Mouse (Mus musculus) MEL (cell line): Measurements from ENCODE around the gene Hist1h1e. TPM values are rescaled to one million over a fixed set of nuclear protein-coding genes. Genes with fewer than 3 reads are reported as not detected.

Experiments used
- DNase-seq: peaks from one replicate; pipeline ENCODE4 v3.0.0; 2011; ENCODE audit warnings: low read depth, low spot score
- H3K27ac ChIP-seq: 2 replicates; pipeline ENCODE4 v1.5.1; 2012; ENCODE audit warnings: low read depth, mild to moderate bottlenecking, control low read depth, low read length, moderate library complexity; ENCODE audit not compliant: control insufficient read depth
- H3K27me3 ChIP-seq, 2 experiments: fragments of 150-350 bp in 1 of 2; sonication (generic) in 1 of 2; 2 replicates each; pipeline ENCODE4 v1.6.1; 2012; ENCODE audit warnings: low read length in 2 of 2, mild to moderate bottlenecking in 2 of 2, improper control_type of control experiment in 1 of 2, moderate library complexity in 1 of 2; ENCODE audit not compliant: insufficient read depth in 2 of 2, control insufficient read depth in 1 of 2
- H3K36me3 ChIP-seq, 2 experiments: 2 replicates each; pipeline ENCODE4 v1.6.1; 2012 to 2014; ENCODE audit warnings: low read length in 2 of 2, improper control_type of control experiment in 1 of 2, inconsistent platforms in 1 of 2, mild to moderate bottlenecking in 1 of 2; ENCODE audit not compliant: insufficient read depth in 2 of 2, control insufficient read depth in 1 of 2
- H3K4me1 ChIP-seq, 2 experiments: fragments of 150-350 bp in 1 of 2; sonication (generic) in 1 of 2; 2 replicates each; pipeline ENCODE4 v1.6.1; 2012; ENCODE audit warnings: low read length in 2 of 2, improper control_type of control experiment in 1 of 2, mild to moderate bottlenecking in 1 of 2; ENCODE audit not compliant: insufficient read depth in 2 of 2, control insufficient read depth in 1 of 2
- H3K4me3 ChIP-seq, 2 experiments: fragments of 150-350 bp in 1 of 2; sonication (generic) in 1 of 2; 2 replicates each; pipeline ENCODE4 v1.5.1; 2012; ENCODE audit warnings: low read depth in 2 of 2, low read length in 2 of 2, mild to moderate bottlenecking in 2 of 2, moderate library complexity in 2 of 2, control low read depth in 1 of 2, improper control_type of control experiment in 1 of 2; ENCODE audit not compliant: control insufficient read depth in 1 of 2, insufficient read depth in 1 of 2
- H3K79me2 ChIP-seq: 2 replicates; pipeline ENCODE4 v1.6.1; 2012; ENCODE audit warnings: mild to moderate bottlenecking, low read length, moderate library complexity; ENCODE audit not compliant: control insufficient read depth, poor library complexity, insufficient read depth
- H3K9ac ChIP-seq: 2 replicates; pipeline ENCODE4 v1.6.1; 2012; ENCODE audit warnings: low read depth, mild to moderate bottlenecking, control low read depth, low read length, moderate library complexity; ENCODE audit not compliant: control insufficient read depth, poor library complexity, severe bottlenecking
- H3K9me3 ChIP-seq: fragments of 150-350 bp; sonication (generic); replicated peaks from 2 replicates; pipeline ENCODE4 v1.6.1; 2012; ENCODE audit warnings: mild to moderate bottlenecking, low read length, improper control_type of control experiment, moderate library complexity; ENCODE audit not compliant: insufficient read depth
- CHD1 ChIP-seq: IDR thresholded peaks from 2 replicates; pipeline ENCODE4 v1.6.1; 2012; ENCODE audit warnings: low read depth, mild to moderate bottlenecking, inconsistent platforms, low read length, improper control_type of control experiment
- E2F4 ChIP-seq: IDR thresholded peaks from 2 replicates; pipeline ENCODE4 v1.6.1; 2011; ENCODE audit warnings: low read depth, low read length, improper control_type of control experiment, borderline replicate concordance
- ELF1 ChIP-seq: IDR thresholded peaks from 2 replicates; pipeline ENCODE4 v1.6.1; 2014; ENCODE audit warnings: low read depth, mild to moderate bottlenecking, inconsistent platforms, low read length, improper control_type of control experiment, moderate library complexity
- EP300 ChIP-seq, 2 experiments: IDR thresholded peaks; 2 replicates each; pipeline ENCODE4 v1.6.1; 2011; ENCODE audit warnings: improper control_type of control experiment in 2 of 2, low read length in 2 of 2, low read depth in 1 of 2, mild to moderate bottlenecking in 1 of 2
- ETS1 ChIP-seq: IDR thresholded peaks from 2 replicates; pipeline ENCODE4 v1.6.1; 2012; ENCODE audit warnings: low read depth, mild to moderate bottlenecking, inconsistent platforms, low read length, improper control_type of control experiment, moderate library complexity
- GABPA ChIP-seq: IDR thresholded peaks from 2 replicates; pipeline ENCODE4 v1.6.1; 2012; ENCODE audit warnings: low read depth, mild to moderate bottlenecking, inconsistent platforms, low read length, improper control_type of control experiment, moderate library complexity
- GATA1 ChIP-seq: IDR thresholded peaks from 2 replicates; pipeline ENCODE4 v1.6.1; 2011; ENCODE audit warnings: low read depth, low read length, improper control_type of control experiment
- JUND ChIP-seq: IDR thresholded peaks from 2 replicates; pipeline ENCODE4 v1.6.1; 2011; ENCODE audit warnings: low read depth, mild to moderate bottlenecking, improper control_type of control experiment, low read length
- KAT2A ChIP-seq: conservative IDR thresholded peaks from 2 replicates; pipeline ENCODE4 v1.6.1; 2012; ENCODE audit warnings: low read depth, low read length, improper control_type of control experiment, inconsistent platforms
- MAFK ChIP-seq: IDR thresholded peaks from 2 replicates; pipeline ENCODE4 v1.6.1; 2011; ENCODE audit warnings: low read depth, mild to moderate bottlenecking, low read length, improper control_type of control experiment, borderline replicate concordance
- MAX ChIP-seq: IDR thresholded peaks from 2 replicates; pipeline ENCODE4 v1.6.1; 2011; ENCODE audit warnings: low read length, improper control_type of control experiment
- MAZ ChIP-seq: IDR thresholded peaks from 2 replicates; pipeline ENCODE4 v1.6.1; 2012; ENCODE audit warnings: low read depth, mild to moderate bottlenecking, inconsistent platforms, low read length, improper control_type of control experiment
- MEF2A ChIP-seq: IDR thresholded peaks from 2 replicates; pipeline ENCODE4 v1.6.1; 2014; ENCODE audit warnings: low read depth, mild to moderate bottlenecking, inconsistent platforms, low read length, improper control_type of control experiment; ENCODE audit not compliant: poor library complexity, insufficient replicate concordance, severe bottlenecking; ENCODE audit errors: extremely low read depth
- MXI1 ChIP-seq: IDR thresholded peaks from 2 replicates; pipeline ENCODE4 v1.6.1; 2011; ENCODE audit warnings: mild to moderate bottlenecking, low read depth, low read length, improper control_type of control experiment
- MYB ChIP-seq: IDR thresholded peaks from 2 replicates; pipeline ENCODE4 v1.6.1; 2011; ENCODE audit warnings: mild to moderate bottlenecking, low read depth, low read length, improper control_type of control experiment
- MYC ChIP-seq: IDR thresholded peaks from 2 replicates; pipeline ENCODE4 v1.6.1; 2011; ENCODE audit warnings: low read depth, mild to moderate bottlenecking, low read length, improper control_type of control experiment, moderate library complexity
- NELFE ChIP-seq: IDR thresholded peaks from 2 replicates; pipeline ENCODE4 v1.6.1; 2011; ENCODE audit warnings: low read depth, low read length, improper control_type of control experiment
- POLR2A ChIP-seq, 2 experiments: IDR thresholded peaks; 2 replicates each; pipeline ENCODE4 v1.6.1; 2011 to 2012; ENCODE audit warnings: low read length in 2 of 2, mild to moderate bottlenecking in 2 of 2, control low read depth in 1 of 2, improper control_type of control experiment in 1 of 2, low read depth in 1 of 2, moderate library complexity in 1 of 2; ENCODE audit not compliant: control insufficient read depth in 1 of 2, insufficient read depth in 1 of 2, poor library complexity in 1 of 2
- POLR2AphosphoS5 ChIP-seq: IDR thresholded peaks from 2 replicates; pipeline ENCODE4 v1.6.1; 2012; ENCODE audit warnings: low read depth, borderline replicate concordance, mild to moderate bottlenecking, inconsistent platforms, low read length, moderate library complexity, mixed read lengths
- RAD21 ChIP-seq: IDR thresholded peaks from 2 replicates; pipeline ENCODE4 v1.6.1; 2011; ENCODE audit warnings: mild to moderate bottlenecking, low read depth, low read length, improper control_type of control experiment
- RCOR1 ChIP-seq: IDR thresholded peaks from 2 replicates; pipeline ENCODE4 v1.6.1; 2012; ENCODE audit warnings: low read depth, mild to moderate bottlenecking, inconsistent platforms, low read length, improper control_type of control experiment
- SMC3 ChIP-seq: IDR thresholded peaks from 2 replicates; pipeline ENCODE4 v1.6.1; 2011; ENCODE audit warnings: low read depth, low read length, improper control_type of control experiment
- TAL1 ChIP-seq: IDR thresholded peaks from 2 replicates; pipeline ENCODE4 v1.6.1; 2012; ENCODE audit warnings: mild to moderate bottlenecking, inconsistent platforms, low read length, moderate library complexity, mixed read lengths
- TBP ChIP-seq: IDR thresholded peaks from 2 replicates; pipeline ENCODE4 v1.8.0; 2011; ENCODE audit warnings: low read depth, low read length, improper control_type of control experiment
- UBTF ChIP-seq: IDR thresholded peaks from 2 replicates; pipeline ENCODE4 v1.6.1; 2012; ENCODE audit warnings: low read depth, mild to moderate bottlenecking, inconsistent platforms, low read length, improper control_type of control experiment, moderate library complexity, borderline replicate concordance; ENCODE audit not compliant: insufficient read depth
- USF2 ChIP-seq, 2 experiments: IDR thresholded peaks; 2 replicates each; pipeline ENCODE4 v1.6.1; 2011 to 2012; ENCODE audit warnings: improper control_type of control experiment in 2 of 2, low read length in 2 of 2, borderline replicate concordance in 1 of 2, inconsistent platforms in 1 of 2, low read depth in 1 of 2, mild to moderate bottlenecking in 1 of 2; ENCODE audit not compliant: insufficient read depth in 1 of 2
- ZC3H11A ChIP-seq: IDR thresholded peaks from 2 replicates; pipeline ENCODE4 v1.6.1; 2012; ENCODE audit warnings: low read depth, mild to moderate bottlenecking, inconsistent platforms, low read length, improper control_type of control experiment
- ZMIZ1 ChIP-seq: IDR thresholded peaks from 2 replicates; pipeline ENCODE4 v1.6.1; 2012; ENCODE audit warnings: low read depth, mild to moderate bottlenecking, inconsistent platforms, low read length, improper control_type of control experiment, moderate library complexity
- polyA plus RNA-seq, 2 experiments: library from polyadenylated mRNA; stranded (reverse) in 1 of 2; unstranded in 1 of 2; fragments of >175 nt in 1 of 2; fragments of >200 nt in 1 of 2; gene quantifications; 2 replicates each; pipeline versions ENCODE4 v1.2.1 to v1.2.4; 2012; ENCODE audit warnings: low replicate concordance in 2 of 2, low read depth in 1 of 2; ENCODE audit not compliant: insufficient read length in 2 of 2, insufficient read depth in 1 of 2, missing spikeins in 1 of 2
- total RNA-seq: library from RNA; depleted of rRNA; stranded (reverse); fragments of 300-350 nt; gene quantifications from 2 replicates; pipeline ENCODE4 v1.2.3, GENCODE M21; 2012

Hist1h1e gene
- total and polyA plus RNA-seq, 3 experiments = 1.6 to 268 TPM; not detected in 1

- H3K4me1 ChIP-seq = peaks cover 0 to 8% of the 10 kb centered on the region in 2 experiments; a peak in 2 of 4 replicates
- DNase-seq = peak; percentile 71
Observed at GRCm38 (mm10) chr13:23609209-23609608, 13.1 kb downstream of the Hist1h1e start.

GRCm38 (mm10) chr13:23605052-23605451 lies 17.3 kb downstream of the Hist1h1e start:
- no peaks in the 10 kb centered on the region for H3K9me3 ChIP-seq
- no peak overlapping the region for H3K27ac ChIP-seq
- TF ChIP-seq USF2 (IDR thresholded peaks at IDR 0.05; ENCODE audit: borderline replicate concordance in 1 of 2, insufficient read depth in 1 of 2, low read depth in 1 of 2, low read length in 2 of 2) (no peak), MEF2A (no peak), GATA1 (no peak), SMC3 (no peak), MXI1 (no peak)
- H3K36me3 ChIP-seq = peaks cover 0 to 12% of the 10 kb centered on the region in 2 experiments; a peak in 2 of 4 replicates
- H3K9ac ChIP-seq = no peak overlapping the region
- DNase-seq = no peak
- peaks cover 0 to 8% of the 10 kb centered on the region in 2 experiments; a peak in 2 of 4 replicates for H3K4me1 ChIP-seq
- H3K79me2 ChIP-seq = no peaks in the 10 kb centered on the region
- H3K4me3 ChIP-seq = no peak overlapping the region
- H3K27me3 ChIP-seq = no peaks in the 10 kb centered on the region

More at GRCm38 (mm10) chr13:23609209-23609608, 13.1 kb downstream of the Hist1h1e start:
- Histone ChIP-seq H3K9me3 (no peaks in the 10 kb centered on the region), H3K36me3 (peaks cover 0 to 12% of the 10 kb centered on the region in 2 experiments; a peak in 2 of 4 replicates), H3K27me3 (no peaks in the 10 kb centered on the region), H3K9ac (no peak overlapping the region), H3K79me2 (no peaks in the 10 kb centered on the region), H3K27ac (no peak overlapping the region), H3K4me3 (no peak overlapping the region)
- TF ChIP-seq ZMIZ1 (no peak), ELF1 (no peak), KAT2A (no peak), GABPA (no peak), NELFE (no peak), JUND (peak; percentile 63), CHD1 (no peak), MXI1 (no peak), UBTF (no peak), MAFK (no peak), USF2 (IDR thresholded peaks at IDR 0.05; ENCODE audit: borderline replicate concordance in 1 of 2, insufficient read depth in 1 of 2, low read depth in 1 of 2, low read length in 2 of 2) (no peak), TBP (no peak), EP300 (IDR thresholded peaks at IDR 0.05; ENCODE audit: low read depth in 1 of 2, low read length in 2 of 2) (peak; percentile 49 to 55; a peak in 2 of 4 replicates), MYC (no peak), MEF2A (no peak), SMC3 (no peak), MAZ (no peak), TAL1 (no peak), RAD21 (no peak), ETS1 (peak; percentile 31; the same call in 1 of the 2 replicates), GATA1 (peak; percentile 69), POLR2A (IDR thresholded peaks at IDR 0.05; ENCODE audit: control insufficient read depth in 1 of 2, insufficient read depth in 1 of 2, low read depth in 1 of 2, low read length in 2 of 2, poor library complexity in 1 of 2) (no peak), MAX (no peak), MYB (no peak), POLR2AphosphoS5 (no peak), ZC3H11A (no peak), E2F4 (no peak), RCOR1 (no peak)
